Mouse (Mus musculus) brain, embryonic 14.5 days (tissue): ENCODE data around the gene Sipa1l3. TPM values are rescaled to one million over a fixed set of nuclear protein-coding genes. Genes with fewer than 3 reads are reported as not detected.

Experiments
- DNase-seq: peaks from one replicate; pipeline ENCODE4 v3.0.0-alpha.2; 2011; ENCODE audit warnings: low read depth
- CTCF ChIP-seq: fragments of 200-500 bp; IDR thresholded peaks from 2 replicates; pipeline ENCODE4 v1.5.1; 2012; ENCODE audit warnings: inconsistent platforms, mild to moderate bottlenecking, moderate library complexity, borderline replicate concordance; ENCODE audit not compliant: insufficient read depth, insufficient read length; ENCODE audit errors: extremely low read depth
- POLR2A ChIP-seq: fragments of 200-500 bp; IDR thresholded peaks from 2 replicates; pipeline ENCODE4 v1.6.1; 2012; ENCODE audit warnings: mild to moderate bottlenecking, inconsistent platforms, borderline replicate concordance; ENCODE audit not compliant: poor library complexity, insufficient read depth, insufficient read length, severe bottlenecking; ENCODE audit errors: extremely low read depth
- polyA plus RNA-seq: library from polyadenylated mRNA; depleted of rRNA; stranded (reverse); fragments of >200 nt; gene quantifications from 2 replicates; pipeline ENCODE4 v1.2.3, GENCODE M21; 2012

Sipa1l3 gene
- polyA plus RNA-seq, 1 experiment, result 49.4 TPM

DNA sequence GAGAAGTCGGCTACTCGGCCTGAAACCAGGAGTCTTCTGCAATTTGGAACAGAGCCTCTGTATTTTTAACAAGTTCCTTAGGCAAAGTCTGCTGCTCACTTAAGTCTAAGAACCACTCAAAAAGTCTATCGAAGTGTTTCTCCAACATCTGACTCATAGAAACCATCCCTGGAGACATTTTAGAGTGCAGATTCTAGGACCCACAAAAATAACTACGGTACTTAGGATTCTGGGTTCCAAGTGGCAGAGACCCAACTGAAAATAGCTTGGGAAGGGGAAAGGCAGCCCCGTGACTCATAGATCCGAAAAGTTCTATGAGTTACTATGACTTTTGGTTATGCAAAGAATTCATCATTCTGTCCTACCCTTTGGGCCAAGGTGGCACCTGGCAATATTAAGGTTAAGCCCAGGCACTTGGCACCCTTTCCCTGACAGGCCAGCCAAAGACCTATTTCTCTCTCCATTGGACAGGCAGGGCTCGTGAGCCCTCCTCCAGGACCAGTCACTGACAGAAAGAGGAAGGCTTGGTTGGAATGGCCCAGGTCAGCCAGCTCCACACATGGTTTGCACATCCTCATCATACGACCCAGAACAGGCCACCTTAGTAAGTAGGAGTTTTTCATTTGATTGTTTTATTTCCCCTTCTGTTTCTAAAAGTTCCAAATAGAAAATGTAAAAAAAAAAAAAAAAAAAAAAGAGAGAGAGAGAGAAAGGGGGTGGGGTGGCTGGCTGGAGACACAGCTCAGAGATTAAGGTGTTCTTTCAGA is 27.6 kb downstream of the Sipa1l3 start:
- TF ChIP-seq POLR2A, result no peak
- DNase-seq, result no peak

DNA sequence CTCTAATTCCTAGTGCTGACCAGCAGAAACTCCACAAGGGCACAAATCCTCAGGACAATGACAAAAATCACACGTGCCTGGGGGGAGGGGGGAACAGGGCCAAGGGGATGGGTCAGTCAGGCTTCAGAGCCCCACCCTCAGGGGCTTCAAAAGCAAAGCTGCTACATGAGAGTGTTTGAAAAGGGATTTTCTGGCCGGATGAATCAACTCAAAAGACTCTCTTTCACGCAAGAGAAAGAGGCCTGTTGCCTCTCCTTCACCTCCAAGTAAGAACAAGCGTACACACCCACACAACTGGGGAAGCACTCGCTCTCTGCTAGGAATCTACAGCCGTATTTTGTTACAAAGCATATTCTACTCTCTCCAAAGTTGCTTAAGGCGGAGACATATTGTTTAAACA is 28.6 kb downstream of the Sipa1l3 start:
- TF ChIP-seq POLR2A (no peak), CTCF (no peak)
- peak; percentile 82 for DNase-seq

DNA sequence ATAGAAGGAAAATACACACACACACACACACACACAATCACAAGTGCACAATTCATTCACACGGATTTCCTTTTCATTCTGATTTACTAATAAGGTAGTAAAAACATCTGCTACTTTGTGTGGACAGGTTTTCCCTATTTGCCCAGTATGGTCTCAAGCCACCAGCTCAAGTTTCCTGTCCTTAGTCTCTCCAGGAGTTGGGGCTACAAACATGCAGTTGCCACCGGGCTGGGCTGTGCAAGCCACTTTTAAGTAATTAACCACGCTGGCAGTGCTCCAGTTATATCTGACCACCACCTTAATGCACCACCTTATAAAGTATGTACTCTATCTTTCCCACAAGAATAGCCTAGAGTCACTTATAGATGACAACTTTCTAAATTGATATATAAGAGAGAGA is 29.1 kb downstream of the Sipa1l3 start:
- no peak for TF ChIP-seq CTCF
- TF ChIP-seq POLR2A, result no peak
- DNase-seq, result no peak

DNA sequence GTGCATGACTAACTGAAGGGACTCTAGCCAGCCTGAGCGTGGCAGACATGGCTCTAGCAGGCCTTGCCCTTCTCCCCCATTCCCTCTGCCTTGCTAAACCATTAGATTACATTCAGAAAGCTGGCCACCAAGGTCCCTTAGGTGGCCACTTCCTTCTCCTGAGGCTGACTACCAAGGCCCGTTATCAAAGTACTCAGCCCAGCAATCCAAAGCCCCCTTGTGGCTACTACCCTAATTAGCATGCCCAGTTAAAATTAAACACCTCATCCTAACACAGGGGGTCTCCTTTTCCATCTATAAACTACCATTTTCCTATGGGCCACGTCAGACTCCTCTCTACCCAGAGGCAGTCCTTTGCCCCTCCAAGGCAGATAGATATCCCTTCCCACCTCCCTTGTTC is 31.7 kb downstream of the Sipa1l3 start:
- TF ChIP-seq CTCF (no peak), POLR2A (no peak)

DNA sequence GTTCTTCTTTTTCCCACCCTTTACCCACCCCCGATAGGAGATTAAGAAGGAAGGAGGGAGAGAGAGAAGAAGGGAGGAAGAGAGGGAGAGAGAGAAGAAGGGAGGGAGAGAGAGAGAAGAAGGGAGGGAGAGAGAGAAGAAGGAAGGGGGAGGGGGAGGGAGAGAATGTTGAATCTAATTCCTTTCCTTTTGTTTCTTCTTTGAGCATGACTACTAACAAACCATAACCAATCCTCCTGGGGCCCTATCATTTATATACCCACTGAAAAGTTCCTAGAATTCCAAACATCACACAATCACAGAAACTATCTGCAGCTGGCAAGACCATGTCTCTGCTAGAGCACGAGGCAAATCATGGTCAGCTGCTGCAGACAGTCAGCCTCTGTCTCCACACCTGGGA is 32.7 kb downstream of the Sipa1l3 start:
- TF ChIP-seq POLR2A, result no peak
- no peak for TF ChIP-seq CTCF
- DNase-seq, result no peak

More for the DNA sequence above, 31.7 kb downstream of the Sipa1l3 start:
- no peak for DNase-seq

DNA sequence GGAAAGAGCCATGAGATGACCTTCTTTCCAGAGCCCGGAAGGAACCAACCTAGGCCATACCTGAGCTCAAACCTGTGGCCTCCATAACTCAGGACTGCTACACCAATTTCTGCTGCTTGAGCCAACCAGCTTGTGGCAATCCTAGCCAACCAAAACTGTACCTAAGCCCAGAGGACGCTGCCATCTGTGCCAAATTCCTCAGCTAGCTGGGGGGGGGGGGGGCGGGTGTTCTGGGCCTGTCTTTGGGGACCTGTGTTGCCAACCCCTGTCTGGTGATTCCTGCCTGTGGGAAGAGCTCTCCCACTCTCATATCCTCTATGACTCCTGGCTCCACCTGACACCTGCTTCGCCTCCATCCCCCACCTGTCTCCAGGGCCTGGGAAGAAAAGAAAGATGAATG is 34.9 kb downstream of the Sipa1l3 start:
- no peak for DNase-seq
- TF ChIP-seq CTCF, result no peak
- no peak for TF ChIP-seq POLR2A

DNA sequence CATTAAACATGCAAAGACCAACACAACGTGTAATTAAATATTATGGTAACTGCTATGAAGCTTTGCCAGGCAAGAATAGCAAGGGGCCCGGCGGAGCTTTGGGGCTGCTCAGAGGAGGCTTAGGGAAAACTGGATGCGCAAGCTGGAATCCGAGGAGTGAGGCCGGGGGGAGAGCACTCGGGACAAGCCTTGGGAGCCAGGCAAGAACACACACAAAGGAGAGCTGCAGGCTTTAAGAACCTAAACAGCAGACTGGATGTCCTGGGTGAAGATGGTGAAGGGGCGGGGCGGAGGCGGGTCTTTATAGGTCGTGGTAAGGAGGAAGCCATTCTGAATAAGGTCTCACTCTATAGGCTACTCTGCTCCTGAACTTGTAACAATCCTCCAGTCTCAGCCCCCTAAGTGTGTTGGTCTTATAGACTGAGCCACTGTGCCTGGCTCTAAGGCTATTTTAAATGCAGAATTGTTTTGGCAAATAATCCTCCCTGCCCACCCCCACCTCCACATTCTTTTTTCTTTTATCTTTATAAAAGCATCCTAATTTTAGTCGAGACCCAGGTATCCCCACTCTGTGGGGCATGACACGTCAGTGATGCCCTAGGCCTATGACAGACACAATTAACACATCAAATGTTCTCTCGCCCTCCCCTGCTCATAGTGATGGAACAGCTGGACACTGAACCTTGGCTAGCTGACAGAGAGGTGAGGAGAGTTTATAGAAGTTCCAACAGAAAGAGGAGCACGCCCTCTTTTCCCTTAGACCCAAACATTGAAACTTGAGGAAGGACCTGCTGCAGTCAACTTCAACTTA is 36.9 kb downstream of the Sipa1l3 start:
- DNase-seq, result peak; percentile 66
- TF ChIP-seq CTCF (no peak), POLR2A (no peak)

DNA sequence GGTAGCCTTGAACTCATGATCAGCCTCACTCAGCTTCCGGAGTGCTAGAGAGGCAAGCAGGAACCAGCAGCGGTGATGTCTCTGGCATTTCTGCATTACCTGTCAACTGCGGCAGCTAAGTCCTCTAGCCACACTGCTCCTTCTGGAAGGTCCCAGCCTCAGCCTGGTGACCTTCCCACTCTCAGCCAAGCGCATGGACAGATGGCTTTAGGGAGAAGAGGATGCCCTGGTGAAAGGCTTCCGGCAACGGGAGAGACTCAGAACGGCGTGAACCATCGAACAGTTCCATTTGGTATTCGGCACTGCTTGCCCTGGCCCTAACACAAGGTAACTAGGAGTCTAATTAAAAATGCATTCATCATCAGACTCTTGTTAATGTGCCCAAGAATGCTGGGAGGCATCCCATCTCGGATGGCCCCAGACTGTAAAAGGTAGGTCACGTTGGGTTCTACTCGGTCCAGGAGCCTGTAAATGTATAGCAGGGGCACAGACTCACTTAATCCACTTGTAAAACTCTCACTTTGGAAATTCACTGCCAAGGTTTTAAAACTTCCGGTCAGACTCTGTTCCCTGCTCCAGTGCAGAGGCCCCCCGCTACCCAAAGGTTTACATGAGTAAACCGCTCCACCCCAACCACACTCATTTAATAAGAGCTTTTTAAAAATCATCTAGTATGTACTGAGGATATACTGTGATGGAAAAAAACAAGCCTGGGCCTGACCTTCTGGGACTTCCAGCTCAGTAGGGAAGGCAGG is 37.7 kb downstream of the Sipa1l3 start:
- no peak for DNase-seq
- TF ChIP-seq POLR2A (no peak), CTCF (no peak)

DNA sequence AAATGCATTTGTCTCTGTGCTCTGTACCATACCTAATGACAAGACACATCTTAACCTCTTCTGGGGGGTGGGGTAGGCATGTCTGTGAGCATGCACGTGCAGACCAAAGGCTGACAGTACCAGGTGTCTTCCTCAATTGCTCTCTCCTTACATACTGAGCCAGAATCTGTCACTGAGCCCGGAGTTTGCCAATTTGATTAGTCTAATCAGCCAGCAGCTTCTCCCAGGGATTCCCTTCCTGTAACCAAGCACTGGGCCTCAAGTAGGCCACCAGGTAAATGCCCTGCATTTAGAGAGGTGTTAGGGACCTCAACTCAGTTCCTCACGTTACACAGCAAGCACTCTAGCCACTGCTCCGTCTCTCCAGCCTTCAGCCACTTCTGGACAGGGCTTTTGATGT is 38.3 kb downstream of the Sipa1l3 start:
- DNase-seq, result no peak
- TF ChIP-seq POLR2A (no peak), CTCF (no peak)

DNA sequence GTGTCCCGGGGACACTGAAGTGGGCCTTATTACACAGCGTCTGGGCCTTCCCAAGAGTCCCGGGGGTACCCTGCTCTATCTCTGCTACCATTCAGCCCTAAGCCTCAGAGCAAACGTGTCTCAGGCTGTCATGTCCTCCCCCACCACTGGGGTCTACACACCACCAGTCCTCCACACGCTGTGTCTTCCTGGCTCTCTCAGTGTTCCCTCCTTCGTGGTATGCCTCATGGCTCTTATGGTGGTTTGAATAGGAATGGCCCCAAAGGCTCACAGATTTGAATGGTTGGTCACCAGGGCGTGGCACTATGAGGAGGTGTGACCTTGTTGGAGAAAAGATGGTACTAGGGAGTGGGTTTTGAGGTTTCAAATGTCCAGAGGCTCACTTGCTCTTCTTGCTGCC is 43.4 kb downstream of the Sipa1l3 start:
- no peak for TF ChIP-seq CTCF
- TF ChIP-seq POLR2A, result no peak
- no peak for DNase-seq

DNA sequence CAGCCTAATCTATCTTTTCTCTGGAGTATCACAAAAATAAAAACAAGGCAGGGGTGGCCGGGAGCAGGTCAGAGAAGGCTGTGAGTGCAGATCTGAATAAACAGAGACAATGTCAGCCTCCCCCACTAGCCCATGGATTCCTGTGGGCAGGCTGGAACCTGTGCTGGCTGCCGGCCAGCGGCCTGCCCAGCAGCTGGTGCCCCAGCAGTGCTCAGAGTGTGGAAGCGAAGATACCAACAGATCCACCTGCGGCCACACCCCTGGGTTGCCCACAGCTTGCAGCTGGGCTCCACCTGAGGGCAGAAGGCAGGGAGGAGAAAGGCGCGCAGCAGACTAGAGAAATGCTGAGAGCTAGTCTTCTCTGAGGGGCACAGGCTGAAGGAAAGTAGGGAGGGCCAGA is 47.1 kb downstream of the Sipa1l3 start:
- TF ChIP-seq CTCF (no peak), POLR2A (no peak)
- DNase-seq, result no peak
